Mouse (Mus musculus) thymus, adult 2 months (tissue): Measurements from ENCODE around the gene Dync1li1.

Experiments
- CTCF ChIP-seq: fragments of 200-500 bp; IDR thresholded peaks from 2 replicates; pipeline ENCODE4 v1.5.1; 2012; ENCODE audit warnings: mild to moderate bottlenecking, control low read depth, low read length, moderate library complexity, borderline replicate concordance; ENCODE audit not compliant: control insufficient read depth, poor library complexity, insufficient read depth; ENCODE audit errors: extremely low read depth
- POLR2A ChIP-seq: fragments of 200-500 bp; IDR thresholded peaks from 2 replicates; pipeline ENCODE4 v1.6.1; 2012; ENCODE audit warnings: mild to moderate bottlenecking, low read length, control low read depth, moderate library complexity; ENCODE audit not compliant: control insufficient read depth, poor library complexity, insufficient read depth; ENCODE audit errors: extremely low read depth

GRCm38 (mm10) chr9:114655356-114655755 is 33.2 kb upstream of the Dync1li1 start:
- no peak for TF ChIP-seq CTCF
- TF ChIP-seq POLR2A = no peak
